Mouse (Mus musculus) lung, postnatal 10 days (tissue): ENCODE results near the gene Pcif1.

Experiments used
- DNase-seq: peaks from one replicate; pipeline ENCODE4 v3.0.0; 2021

Gene Pcif1

GRCm38 (mm10) chr2:164930706-164931581 is 51.8 kb downstream of the Pcif1 start:
- DNase-seq, result no peak

GRCm38 (mm10) chr2:164933534-164933933 is 54.4 kb downstream of the Pcif1 start:
- no peak for DNase-seq

GRCm38 (mm10) chr2:164935991-164936390 is 56.9 kb downstream of the Pcif1 start:
- DNase-seq, result no peak

- DNase-seq, result no peak
Observed at GRCm38 (mm10) chr2:164938146-164939091, 59.3 kb downstream of the Pcif1 start.

- no peak for DNase-seq
Observed at GRCm38 (mm10) chr2:164939106-164939505, 60.0 kb downstream of the Pcif1 start.

GRCm38 (mm10) chr2:164940140-164940830 is 61.2 kb downstream of the Pcif1 start, which contains the start of gene Mmp9:
Gene Mmp9 (plus strand): TSS chr2:164940780.
- no peak for DNase-seq

- DNase-seq, result no peak
Observed at GRCm38 (mm10) chr2:164942692-164943290, 63.7 kb downstream of the Pcif1 start.
